Mouse (Mus musculus) bone marrow, adult 2 months (tissue): Measurements from ENCODE around the gene Tmem88. TPM values are rescaled to one million over a fixed set of nuclear protein-coding genes. Genes with fewer than 3 reads are reported as not detected.

Experiments
- H3K27ac ChIP-seq: fragments of 200-500 bp; 2 replicates; pipeline ENCODE4 v1.5.1; 2012; ENCODE audit warnings: low read depth, mild to moderate bottlenecking, control low read depth, inconsistent platforms, low read length; ENCODE audit not compliant: control insufficient read depth, poor library complexity, insufficient read depth
- H3K4me1 ChIP-seq: fragments of 200-500 bp; 2 replicates; pipeline ENCODE4 v1.6.1; 2011; ENCODE audit warnings: low read length; ENCODE audit not compliant: control insufficient read depth, insufficient read depth
- H3K4me3 ChIP-seq: fragments of 200-500 bp; replicated peaks from 2 replicates; pipeline ENCODE3; 2011; ENCODE audit warnings: mild to moderate bottlenecking, low read depth, low read length, control low read depth; ENCODE audit not compliant: control insufficient read depth
- CTCF ChIP-seq: fragments of 200-500 bp; IDR thresholded peaks from 2 replicates; pipeline ENCODE4 v1.5.1; 2011; ENCODE audit warnings: low read length, control low read depth; ENCODE audit not compliant: control insufficient read depth, insufficient read depth
- POLR2A ChIP-seq: fragments of 200-500 bp; IDR thresholded peaks from 2 replicates; pipeline ENCODE4 v1.6.1; 2011; ENCODE audit warnings: low read depth, mild to moderate bottlenecking, control low read depth, low read length, borderline replicate concordance; ENCODE audit not compliant: control insufficient read depth
- WGBS: fragments of 180-500 bp; shearing (Covaris S2); methylation state at CpG from one replicate; pipeline ENCODE4 v1.1.7; 2018; 5-methylcytosine and 5-hydroxymethylcytosine counted together
- polyA plus RNA-seq: library from polyadenylated mRNA; stranded (reverse); fragments of >200 nt; gene quantifications from 2 replicates; pipeline ENCODE4 v1.2.4, GENCODE M21; 2011; ENCODE audit warnings: low replicate concordance; ENCODE audit not compliant: missing spikeins, insufficient read depth, insufficient read length

Tmem88 gene
- polyA plus RNA-seq, 1 experiment = 1.6 TPM

- TF ChIP-seq CTCF = no peak
- peak; percentile 1; the same call in 1 of the 2 replicates for TF ChIP-seq POLR2A
- Histone ChIP-seq H3K4me3 (peak overlapping the region; percentile 98), H3K4me1 (peaks cover 5% of the 10 kb centered on the region; the same call in 1 of the 2 replicates), H3K27ac (peak overlapping the region; percentile 96)
- WGBS = under 1% methylated on average over 46 of the region's 46 CpGs
Observed at GRCm38 (mm10) chr11:69409378-69410044, 11.5 kb upstream of the Tmem88 start.

DNA sequence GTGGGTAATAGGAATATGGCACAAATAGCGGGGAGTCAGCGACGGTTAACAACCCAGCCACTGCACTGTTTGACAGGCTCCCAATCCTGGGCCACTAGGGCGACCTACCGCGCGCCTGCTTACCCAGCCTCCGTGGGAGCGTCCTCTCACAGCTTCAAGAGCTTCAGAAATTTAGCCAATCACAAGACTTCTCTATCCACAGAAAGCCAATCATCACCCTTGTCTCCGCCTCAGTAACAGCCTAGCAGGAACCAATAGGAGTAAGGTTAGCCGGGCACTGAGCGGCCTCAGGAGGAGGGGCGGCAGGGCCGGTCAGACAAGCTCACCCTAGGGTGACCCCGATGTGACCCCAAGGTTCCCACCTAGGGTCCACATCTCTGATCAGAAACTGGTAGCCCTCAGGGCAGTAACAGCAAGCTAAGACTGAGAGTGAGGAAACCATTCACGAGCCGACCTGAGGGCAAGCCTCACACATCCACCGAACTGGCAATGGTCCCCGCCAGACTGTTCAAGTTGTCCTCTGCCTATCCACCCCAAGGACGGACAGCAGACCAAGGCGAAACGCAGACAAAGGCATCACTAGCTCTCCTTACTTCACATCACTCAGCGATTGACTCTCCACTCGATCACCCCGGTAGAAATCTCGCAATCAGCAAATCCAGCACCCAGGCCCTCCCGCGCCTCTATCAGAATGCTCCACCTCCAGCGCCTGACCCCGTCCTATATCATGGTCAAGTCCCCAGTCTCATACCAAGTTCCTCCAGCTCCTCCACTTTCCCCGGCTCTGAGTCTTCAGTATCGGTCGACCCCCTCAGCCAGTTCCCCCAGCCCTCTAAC lies 10.7 kb upstream of the Tmem88 start:
- TF ChIP-seq CTCF = no peak
- peak; percentile 79; the same call in 1 of the 2 replicates for TF ChIP-seq POLR2A
- Histone ChIP-seq H3K27ac (peak overlapping the region; percentile 96), H3K4me3 (peak overlapping the region; percentile 98), H3K4me1 (peaks cover 5% of the 10 kb centered on the region; the same call in 1 of the 2 replicates)
- under 1% methylated on average over 33 of the region's 33 CpGs for WGBS

GRCm38 (mm10) chr11:69407724-69408004 lies 9.6 kb upstream of the Tmem88 start:
- Histone ChIP-seq H3K4me1 (peaks cover 4% of the 10 kb centered on the region; the same call in 1 of the 2 replicates), H3K27ac (no peak overlapping the region; the same call in 1 of the 2 replicates), H3K4me3 (no peak overlapping the region)
- 86% methylated on average over 4 of the region's 4 CpGs for WGBS
- TF ChIP-seq POLR2A = no peak
- TF ChIP-seq CTCF = no peak

DNA sequence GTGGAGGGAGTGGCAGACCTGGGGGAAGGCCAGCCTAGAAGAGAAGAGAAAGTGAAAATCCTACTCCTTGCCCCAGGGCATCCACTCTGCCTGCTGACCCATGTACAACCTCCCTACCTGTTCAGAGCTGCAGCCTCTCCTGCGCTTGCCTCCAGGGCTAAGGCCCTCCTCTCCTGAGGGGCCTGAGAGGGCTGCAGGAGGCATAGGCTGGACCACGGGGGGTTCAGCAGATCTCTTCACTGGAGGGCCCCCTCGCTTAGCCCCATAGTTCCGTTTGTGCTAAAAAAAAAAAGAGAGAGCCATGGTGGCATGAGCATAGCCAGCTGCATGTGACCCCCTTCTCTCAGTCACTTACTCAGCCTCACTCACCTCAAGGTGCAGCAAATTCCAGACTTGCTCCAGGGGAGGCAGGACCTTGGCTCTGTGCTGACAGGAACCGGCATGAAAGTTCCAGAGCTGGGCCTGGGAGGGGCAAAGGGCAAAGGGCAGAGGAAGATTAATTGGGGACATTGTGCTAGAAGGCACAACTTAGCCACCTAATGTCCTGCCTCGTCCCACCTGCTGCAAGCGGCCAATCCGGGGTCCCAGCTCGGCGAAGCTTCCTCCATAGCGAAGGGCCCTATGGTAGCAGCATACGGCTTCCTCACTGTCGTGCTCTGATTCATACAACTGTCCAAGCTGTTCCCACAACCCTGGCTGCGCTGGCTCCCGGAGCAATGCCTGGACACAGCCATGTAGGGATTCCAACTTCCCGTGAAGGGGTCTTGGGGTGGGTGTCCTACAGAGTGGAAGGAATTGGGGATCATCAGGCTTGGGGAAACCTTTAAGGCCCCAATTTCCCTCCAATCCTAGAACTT lies 9.1 kb upstream of the Tmem88 start:
- no peak overlapping the region for H3K4me3 ChIP-seq
- peaks cover 4% of the 10 kb centered on the region; the same call in 1 of the 2 replicates for H3K4me1 ChIP-seq
- H3K27ac ChIP-seq = no peak overlapping the region
- TF ChIP-seq CTCF (no peak), POLR2A (no peak)
- 90% methylated on average over 16 of the region's 16 CpGs for WGBS

- Histone ChIP-seq H3K4me1 (peaks cover 2% of the 10 kb centered on the region; the same call in 1 of the 2 replicates), H3K4me3 (no peak overlapping the region), H3K27ac (no peak overlapping the region)
- no peak for TF ChIP-seq CTCF
- 94% methylated on average over 19 of the region's 19 CpGs for WGBS
Observed at GRCm38 (mm10) chr11:69406282-69406681, 8.2 kb upstream of the Tmem88 start.

- Histone ChIP-seq H3K4me3 (no peak overlapping the region), H3K27ac (no peak overlapping the region), H3K4me1 (peaks cover 2% of the 10 kb centered on the region; the same call in 1 of the 2 replicates)
- 90% methylated on average over 24 of the region's 24 CpGs for WGBS
- TF ChIP-seq POLR2A = no peak
- no peak for TF ChIP-seq CTCF
Observed at GRCm38 (mm10) chr11:69405397-69406200, 7.6 kb upstream of the Tmem88 start.

DNA sequence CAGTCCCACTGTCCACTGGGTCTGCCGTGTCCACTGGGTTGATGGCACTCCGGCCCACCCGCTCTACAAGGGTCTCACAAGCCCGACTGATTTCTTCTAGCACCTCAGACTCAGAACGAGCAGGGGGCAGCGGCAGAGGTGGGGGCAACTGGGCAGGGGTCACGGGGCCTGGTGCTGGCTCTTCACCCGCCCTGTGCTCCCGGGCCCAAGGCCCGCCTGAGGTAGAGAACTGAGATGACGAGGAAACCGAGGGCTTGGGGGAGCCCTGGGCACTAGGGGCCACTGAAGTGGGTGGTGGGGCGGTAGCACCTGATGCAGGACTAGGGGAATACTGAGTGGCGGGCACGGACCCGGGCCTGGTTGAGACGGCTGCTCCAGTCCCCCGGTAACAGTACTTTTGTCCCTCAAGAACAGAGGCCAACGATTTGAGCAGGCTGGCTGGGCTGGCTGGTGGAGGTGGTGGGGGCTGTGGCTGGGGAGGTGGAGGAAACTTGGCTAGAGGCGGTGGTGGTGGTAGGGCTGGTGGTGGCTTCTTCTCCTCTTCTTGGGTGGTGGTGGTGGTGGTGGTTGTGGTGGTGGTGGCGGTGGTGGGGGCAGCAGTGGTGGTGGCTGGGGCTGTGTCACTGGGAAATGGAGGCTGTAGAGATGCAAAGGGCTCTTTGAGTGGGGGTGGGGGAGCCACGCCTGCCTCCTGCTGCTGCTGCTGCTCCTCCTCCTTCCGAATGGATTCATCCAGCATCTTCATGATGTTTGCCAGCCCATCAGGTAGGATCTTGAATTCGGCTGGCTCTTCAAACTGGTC lies 6.8 kb upstream of the Tmem88 start:
- Histone ChIP-seq H3K4me3 (no peak overlapping the region), H3K27ac (no peak overlapping the region), H3K4me1 (peaks cover 2% of the 10 kb centered on the region; the same call in 1 of the 2 replicates)
- TF ChIP-seq CTCF (no peak), POLR2A (no peak)
- WGBS = 87% methylated on average over 24 of the region's 24 CpGs
